Mouse (Mus musculus) ES-Bruce4 (cell line): Measurements from ENCODE around the gene Mink1. TPM values are rescaled to one million over a fixed set of nuclear protein-coding genes. Genes with fewer than 3 reads are reported as not detected.

Experiments used
- H3K27ac ChIP-seq: 2 replicates; pipeline ENCODE4 v1.5.1; 2012; ENCODE audit warnings: low read length, inconsistent platforms; ENCODE audit not compliant: insufficient read depth
- H3K27me3 ChIP-seq: 2 replicates; pipeline ENCODE4 v1.6.1; 2012; ENCODE audit warnings: mild to moderate bottlenecking, low read length, inconsistent platforms; ENCODE audit not compliant: control insufficient read depth, poor library complexity, insufficient read depth, severe bottlenecking
- H3K36me3 ChIP-seq: 2 replicates; pipeline ENCODE4 v1.6.1; 2012; ENCODE audit warnings: inconsistent platforms, mild to moderate bottlenecking, low read length, moderate library complexity; ENCODE audit not compliant: control insufficient read depth, poor library complexity, insufficient read depth, severe bottlenecking
- H3K4me1 ChIP-seq: one replicate; pipeline ENCODE4 v1.8.1; 2011; ENCODE audit warnings: low read length; ENCODE audit not compliant: control insufficient read depth, insufficient read depth
- H3K4me3 ChIP-seq: 2 replicates; pipeline ENCODE4 v1.5.1; 2011; ENCODE audit warnings: low read depth, mild to moderate bottlenecking, low read length
- H3K9ac ChIP-seq: 2 replicates; pipeline ENCODE4 v1.6.1; 2012; ENCODE audit warnings: low read depth, mild to moderate bottlenecking, inconsistent platforms; ENCODE audit not compliant: poor library complexity, severe bottlenecking
- H3K9me3 ChIP-seq: replicated peaks from 2 replicates; pipeline ENCODE4 v1.6.1; 2012; ENCODE audit warnings: mild to moderate bottlenecking, low read length, inconsistent platforms; ENCODE audit not compliant: control insufficient read depth, poor library complexity, insufficient read depth, severe bottlenecking
- CTCF ChIP-seq: IDR thresholded peaks from one replicate; pipeline ENCODE4 v1.8.1; 2011; ENCODE audit warnings: low read depth, low read length
- EP300 ChIP-seq: IDR thresholded peaks from 2 replicates; pipeline ENCODE4 v1.6.1; 2011; ENCODE audit warnings: low read depth, low read length; ENCODE audit not compliant: insufficient read depth
- POLR2A ChIP-seq: IDR thresholded peaks from one replicate; pipeline ENCODE4 v1.8.1; 2011; ENCODE audit warnings: low read length; ENCODE audit not compliant: insufficient read depth
- polyA plus RNA-seq: library from polyadenylated mRNA; stranded (reverse); fragments of >200 nt; gene quantifications from 2 replicates; pipeline ENCODE4 v1.2.4, GENCODE M21; 2011; ENCODE audit warnings: low read depth; ENCODE audit not compliant: missing spikeins, insufficient read depth, insufficient read length

The Mink1 gene
- polyA plus RNA-seq, 1 experiment = 31.8 TPM

DNA sequence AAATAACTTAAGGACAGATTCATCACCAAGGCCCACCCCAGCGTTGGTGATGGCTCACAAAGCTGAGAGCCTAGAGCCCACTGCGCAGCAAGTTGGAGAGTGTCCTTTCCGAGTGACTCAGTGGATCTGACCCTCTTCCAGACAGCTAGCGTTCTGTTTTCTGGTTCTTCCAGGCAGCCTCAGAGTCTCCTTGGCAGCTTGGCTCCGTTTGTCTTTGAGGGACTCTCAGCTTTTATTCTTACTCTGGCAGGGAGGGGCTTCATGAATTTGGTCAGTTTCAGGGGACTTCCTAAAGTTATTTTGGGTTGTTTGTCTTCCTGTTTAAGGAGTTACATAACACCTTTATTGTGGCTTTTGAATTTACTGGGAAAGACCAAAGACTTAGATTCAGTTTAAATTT lies 24.3 kb downstream of the Mink1 start:
- no peaks in the 10 kb centered on the region for H3K9me3 ChIP-seq
- H3K27me3 ChIP-seq = no peaks in the 10 kb centered on the region
- H3K36me3 ChIP-seq = no peaks in the 10 kb centered on the region
- TF ChIP-seq CTCF = no peak
- TF ChIP-seq EP300 = no peak
- TF ChIP-seq POLR2A = no peak
- H3K4me3 ChIP-seq = no peak overlapping the region
- H3K27ac ChIP-seq = no peak overlapping the region
- no peak overlapping the region for H3K9ac ChIP-seq
- no peaks in the 10 kb centered on the region for H3K4me1 ChIP-seq

DNA sequence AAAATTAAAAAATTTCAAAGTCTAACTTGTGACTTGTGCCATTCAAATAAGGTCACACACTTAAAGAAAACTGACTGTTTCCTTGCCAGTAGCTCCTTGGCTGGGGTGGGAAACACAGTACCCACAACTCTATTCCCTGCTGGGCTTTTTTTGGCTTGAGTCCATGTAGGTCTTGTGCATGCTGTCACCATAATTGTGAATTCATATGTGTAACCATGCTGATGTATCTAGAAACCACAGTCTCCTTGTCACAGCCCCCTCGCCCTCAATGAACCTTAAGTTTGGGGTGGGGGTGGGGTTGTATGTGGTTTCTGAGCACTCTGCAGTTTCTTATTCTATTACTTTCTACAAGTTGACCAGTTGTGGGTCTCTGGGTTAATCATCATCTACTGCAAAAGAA lies 29.1 kb downstream of the Mink1 start:
- Histone ChIP-seq H3K27me3 (no peaks in the 10 kb centered on the region), H3K27ac (no peak overlapping the region), H3K36me3 (no peaks in the 10 kb centered on the region), H3K9me3 (no peaks in the 10 kb centered on the region), H3K9ac (no peak overlapping the region), H3K4me3 (no peak overlapping the region), H3K4me1 (no peaks in the 10 kb centered on the region)
- no peak for TF ChIP-seq CTCF
- TF ChIP-seq POLR2A = no peak
- no peak for TF ChIP-seq EP300

DNA sequence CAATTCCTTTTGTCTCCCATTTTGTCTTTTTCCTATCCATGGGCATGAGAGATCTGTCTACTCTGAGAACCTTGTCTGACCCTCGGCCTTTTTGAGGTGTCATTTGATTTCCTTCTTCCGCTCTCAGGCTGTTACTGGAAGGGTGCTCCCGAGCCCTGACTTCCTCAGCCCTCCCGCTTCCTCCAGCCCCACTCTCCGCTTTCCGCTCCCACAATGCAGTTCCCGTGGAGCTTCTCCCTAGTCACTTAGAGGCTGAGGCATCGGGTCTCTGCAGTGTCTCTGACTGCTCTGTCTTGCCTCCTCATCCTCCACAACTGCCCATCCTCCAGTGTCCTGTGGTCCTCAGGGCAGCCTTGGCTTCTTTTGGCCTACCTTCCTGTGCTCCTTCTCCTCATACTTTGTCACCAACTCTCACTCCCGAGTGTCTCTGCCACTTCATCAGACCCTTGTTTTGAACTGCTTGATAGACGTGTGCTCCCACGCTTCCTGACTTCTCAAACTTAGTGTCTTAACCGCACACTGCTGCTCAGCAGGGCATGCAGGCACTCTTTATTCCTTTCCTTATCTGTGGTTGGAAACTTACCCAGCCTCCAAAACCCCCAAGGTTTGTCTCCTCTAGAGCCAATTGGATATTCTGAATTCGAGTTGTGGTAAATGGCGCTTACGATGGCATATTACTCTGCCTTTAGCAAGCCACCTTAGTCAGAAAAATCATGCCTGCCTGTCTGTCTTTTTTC lies 31.7 kb downstream of the Mink1 start:
- Histone ChIP-seq H3K27me3 (no peaks in the 10 kb centered on the region), H3K9ac (no peak overlapping the region), H3K36me3 (peaks cover 2% of the 10 kb centered on the region), H3K27ac (no peak overlapping the region), H3K4me3 (no peak overlapping the region), H3K4me1 (no peaks in the 10 kb centered on the region), H3K9me3 (no peaks in the 10 kb centered on the region)
- TF ChIP-seq CTCF = no peak
- no peak for TF ChIP-seq POLR2A
- TF ChIP-seq EP300 = no peak

DNA sequence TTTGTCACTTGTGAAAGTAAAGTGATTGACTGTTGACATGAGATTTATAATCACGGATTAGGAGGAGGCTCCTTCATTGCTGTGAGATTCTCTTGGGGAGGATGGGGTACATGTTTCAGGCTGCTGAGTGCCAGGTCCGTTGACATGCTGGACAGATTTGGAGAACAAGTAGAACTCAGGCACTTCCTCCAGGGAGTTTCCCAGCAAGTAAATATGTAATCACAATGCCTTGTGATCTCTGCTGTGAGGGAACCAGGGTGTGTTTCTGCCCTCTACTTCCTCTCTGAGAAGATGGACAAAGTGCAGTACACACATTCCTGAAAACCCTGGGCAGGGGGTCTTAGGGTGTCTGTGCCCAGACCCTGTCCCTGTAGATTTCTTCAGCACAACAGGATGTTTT lies 33.0 kb downstream of the Mink1 start:
- H3K9ac ChIP-seq = no peak overlapping the region

DNA sequence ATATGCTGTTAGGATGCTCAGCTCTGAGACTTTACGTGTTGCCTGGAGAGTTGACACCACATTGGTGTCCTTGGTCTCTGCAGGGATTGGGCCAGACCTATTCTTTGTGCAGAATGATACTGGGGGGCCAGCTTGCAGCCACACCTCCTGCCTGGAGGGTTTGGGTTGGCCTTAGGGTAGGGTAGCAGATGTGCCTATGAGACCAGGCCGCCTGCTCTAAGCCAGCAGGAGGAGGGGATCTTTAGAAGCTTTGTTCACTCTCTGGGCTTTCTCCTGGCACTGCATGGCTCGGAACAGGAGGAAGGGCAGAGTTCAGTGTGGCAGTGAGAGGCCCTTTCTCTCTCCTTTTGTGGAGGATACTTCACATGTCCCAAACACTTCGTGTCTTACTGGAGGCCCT lies 33.4 kb downstream of the Mink1 start:
- no peak overlapping the region for H3K27ac ChIP-seq
- no peak overlapping the region for H3K9ac ChIP-seq
- no peaks in the 10 kb centered on the region for H3K4me1 ChIP-seq
- H3K27me3 ChIP-seq = no peaks in the 10 kb centered on the region
- TF ChIP-seq CTCF = no peak
- TF ChIP-seq POLR2A = no peak
- TF ChIP-seq EP300 = no peak
- H3K4me3 ChIP-seq = no peak overlapping the region
- H3K9me3 ChIP-seq = no peaks in the 10 kb centered on the region
- peaks cover 2% of the 10 kb centered on the region for H3K36me3 ChIP-seq

More for the DNA sequence above, 33.0 kb downstream of the Mink1 start:
- H3K27me3 ChIP-seq = no peaks in the 10 kb centered on the region
- TF ChIP-seq CTCF (no peak), POLR2A (no peak), EP300 (no peak)
- H3K36me3 ChIP-seq = peaks cover 2% of the 10 kb centered on the region
- H3K27ac ChIP-seq = no peak overlapping the region
- H3K9me3 ChIP-seq = no peaks in the 10 kb centered on the region
- H3K4me3 ChIP-seq = no peak overlapping the region
- no peaks in the 10 kb centered on the region for H3K4me1 ChIP-seq

DNA sequence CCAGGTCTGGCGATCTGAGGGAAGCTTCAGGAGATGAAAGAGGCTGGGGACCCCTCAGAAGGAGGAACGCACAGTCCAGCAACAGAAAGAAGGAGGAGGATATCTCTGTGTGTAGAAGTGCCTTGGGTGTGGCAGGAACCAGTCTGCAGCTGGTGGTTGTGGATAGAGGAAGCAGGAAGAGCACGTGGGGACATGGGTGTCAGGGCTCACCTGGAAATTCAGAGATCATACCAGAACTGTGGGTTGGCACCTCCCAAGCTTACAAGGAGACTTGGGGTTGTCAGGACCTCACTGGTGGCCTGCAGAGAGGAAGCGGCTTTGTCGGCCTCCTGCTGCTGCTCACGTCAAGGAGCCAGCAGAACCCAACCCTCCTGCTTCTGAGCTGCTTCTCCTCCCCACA lies 34.6 kb downstream of the Mink1 start:
- Histone ChIP-seq H3K36me3 (peaks cover 2% of the 10 kb centered on the region), H3K4me3 (no peak overlapping the region), H3K9ac (no peak overlapping the region), H3K27me3 (no peaks in the 10 kb centered on the region), H3K9me3 (no peaks in the 10 kb centered on the region), H3K4me1 (no peaks in the 10 kb centered on the region), H3K27ac (no peak overlapping the region)
- TF ChIP-seq CTCF = no peak
- no peak for TF ChIP-seq EP300
- no peak for TF ChIP-seq POLR2A
